Mouse (Mus musculus): ENCODE measurements around the gene S1pr3. TPM values are rescaled to one million over a fixed set of nuclear protein-coding genes. Genes with fewer than 3 reads are reported as not detected.

Gene S1pr3
- 52.2 and 55.8 TPM in 2 replicates for polyA plus RNA-seq (2014; fragmentation: Nextera tagmentation; extraction: Ambion mirVana)

DNA sequence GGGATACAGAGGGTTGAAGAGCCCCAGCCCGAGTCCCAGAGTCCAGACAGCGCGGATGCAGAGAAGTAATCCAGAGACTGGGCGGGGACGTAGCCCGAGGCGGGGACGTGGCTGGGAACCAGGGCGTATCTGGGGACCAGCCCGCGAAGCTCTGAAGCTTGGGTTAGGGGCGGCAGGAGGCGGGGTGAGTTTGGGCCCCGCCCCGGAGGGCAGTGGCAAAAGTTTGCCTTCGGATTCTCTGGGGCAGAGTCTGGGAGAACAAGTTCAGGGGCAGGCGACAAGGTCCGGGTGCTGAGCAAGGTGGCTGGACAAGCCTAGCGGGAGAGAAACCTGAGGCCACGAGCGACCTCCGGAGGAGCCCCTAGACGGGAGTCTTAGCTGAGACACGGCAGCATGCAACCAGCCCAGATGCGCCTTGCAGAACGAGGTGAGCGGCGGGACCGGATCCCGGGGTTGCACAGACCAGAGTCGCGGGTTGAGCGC, at the start of gene S1pr3:
TSS of gene S1pr3 (plus strand) at position 121 of the 483 bp plus-strand sequence.
- DNase-seq (ENCODE audit: low spot score) = peak; percentile 78
- under 1% methylated on average over 33 of the region's 33 CpGs for WGBS

GRCm38 (mm10) chr13:51360441-51360962, 47.9 kb upstream of the S1pr3 start:
- H3K36me3 ChIP-seq (ENCODE audit: control insufficient read depth, insufficient read depth, low read length) = no peaks in the 10 kb centered on the region
- H3K27ac ChIP-seq (ENCODE audit: low read depth, low read length) = no peak overlapping the region
- no peak overlapping the region for H3K4me3 ChIP-seq (ENCODE audit: low read depth, low read length)
- no peak overlapping the region for H3K9ac ChIP-seq (ENCODE audit: low read length)
- DNase-seq (ENCODE audit: low spot score) (no peak), ATAC-seq (ENCODE audit: insufficient read depth, low FRiP score, low TSS enrichment) (no peak)
- no peaks in the 10 kb centered on the region for H3K27me3 ChIP-seq (ENCODE audit: control insufficient read depth, insufficient read depth, low read length)
- H3K9me3 ChIP-seq (ENCODE audit: control insufficient read depth, low read length) = no peaks in the 10 kb centered on the region
- 71% methylated on average over 8 of the region's 8 CpGs for WGBS
- H3K4me2 ChIP-seq (ENCODE audit: low read depth) = no peak overlapping the region
- H3K4me1 ChIP-seq (ENCODE audit: control insufficient read depth, insufficient read depth, low read length) = no peaks in the 10 kb centered on the region

More for the DNA sequence above, at the start of gene S1pr3:
- H3K4me1 ChIP-seq (ENCODE audit: control insufficient read depth, insufficient read depth, low read length) = peaks cover 5% of the 10 kb centered on the region; the same call in 1 of the 2 replicates
- peak within 1 kb of the TSS; percentile 57 for H3K9ac ChIP-seq (ENCODE audit: low read length)
- no peak within 1 kb of the TSS for H3K27ac ChIP-seq (ENCODE audit: low read depth, low read length)
- ATAC-seq (ENCODE audit: insufficient read depth, low FRiP score, low TSS enrichment) = peak; percentile 80
- peaks cover 5% of the 10 kb centered on the region; the same call in 1 of the 2 replicates for H3K27me3 ChIP-seq (ENCODE audit: control insufficient read depth, insufficient read depth, low read length)
- H3K36me3 ChIP-seq (ENCODE audit: control insufficient read depth, insufficient read depth, low read length) = no peaks in the 10 kb centered on the region
- H3K4me3 ChIP-seq (ENCODE audit: low read depth, low read length) = peak within 1 kb of the TSS; percentile 32
- no peaks in the 10 kb centered on the region for H3K9me3 ChIP-seq (ENCODE audit: control insufficient read depth, low read length)
- peak within 1 kb of the TSS; percentile 42 for H3K4me2 ChIP-seq (ENCODE audit: low read depth)

DNA sequence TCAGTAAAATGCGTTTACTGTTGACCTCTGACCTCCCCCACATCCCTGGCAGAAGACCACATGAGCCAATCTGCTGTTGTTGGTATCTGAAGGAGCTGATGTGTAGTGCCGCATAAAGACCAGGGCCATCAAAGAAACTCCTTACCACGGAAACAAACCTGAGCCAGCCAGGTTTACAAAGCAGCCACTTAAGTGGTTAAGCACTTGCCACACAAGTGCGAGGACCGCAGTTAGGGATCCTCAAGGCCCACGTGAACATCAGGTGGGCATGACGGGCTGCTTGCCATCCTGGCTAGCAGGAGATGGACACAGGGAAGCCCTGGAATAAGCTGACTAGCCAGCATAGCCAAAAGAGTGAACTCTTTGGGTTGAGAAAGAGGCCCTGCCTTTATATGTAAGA, 45.0 kb upstream of the S1pr3 start:
- Histone ChIP-seq H3K27me3 (ENCODE audit: control insufficient read depth, insufficient read depth, low read length) (no peaks in the 10 kb centered on the region), H3K4me3 (ENCODE audit: low read depth, low read length) (no peak overlapping the region), H3K9ac (ENCODE audit: low read length) (no peak overlapping the region), H3K36me3 (ENCODE audit: control insufficient read depth, insufficient read depth, low read length) (no peaks in the 10 kb centered on the region), H3K27ac (ENCODE audit: low read depth, low read length) (0 out of 2 replicates have a peak overlapping the region, but pooled peaks have one; percentile 8), H3K4me1 (ENCODE audit: control insufficient read depth, insufficient read depth, low read length) (no peaks in the 10 kb centered on the region), H3K4me2 (ENCODE audit: low read depth) (no peak overlapping the region), H3K9me3 (ENCODE audit: control insufficient read depth, low read length) (no peaks in the 10 kb centered on the region)
- no peak for DNase-seq (ENCODE audit: low spot score)
- 86% methylated on average over 7 of the region's 7 CpGs for WGBS
- ATAC-seq (ENCODE audit: insufficient read depth, low FRiP score, low TSS enrichment) = no peak

DNA sequence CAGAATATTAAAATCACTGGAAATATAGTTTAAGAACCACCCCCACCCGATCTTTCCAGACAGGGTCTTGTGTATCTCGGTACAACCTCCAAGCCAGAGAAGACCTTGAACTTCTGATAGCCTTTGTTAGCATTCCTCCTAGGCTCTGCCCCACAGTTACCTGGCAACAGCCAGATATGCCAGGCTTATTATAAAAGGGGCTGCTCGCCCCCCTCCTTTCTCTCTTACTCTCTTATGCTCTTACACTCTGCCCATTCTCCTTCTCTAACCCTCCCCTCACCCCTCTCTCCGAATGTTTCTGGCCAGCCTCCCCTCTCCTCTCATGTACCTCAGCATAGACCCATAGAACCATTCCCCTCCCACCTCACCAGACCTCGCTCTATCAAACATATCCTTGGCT, 44.5 kb upstream of the S1pr3 start:
- WGBS = 85% methylated on average over 5 of the region's 5 CpGs
- DNase-seq (ENCODE audit: low spot score) (no peak), ATAC-seq (ENCODE audit: insufficient read depth, low FRiP score, low TSS enrichment) (no peak)
- H3K9ac ChIP-seq (ENCODE audit: low read length) = no peak overlapping the region
- H3K4me3 ChIP-seq (ENCODE audit: low read depth, low read length) = no peak overlapping the region
- H3K4me1 ChIP-seq (ENCODE audit: control insufficient read depth, insufficient read depth, low read length) = no peaks in the 10 kb centered on the region
- no peak overlapping the region for H3K27ac ChIP-seq (ENCODE audit: low read depth, low read length)
- H3K27me3 ChIP-seq (ENCODE audit: control insufficient read depth, insufficient read depth, low read length) = no peaks in the 10 kb centered on the region
- H3K9me3 ChIP-seq (ENCODE audit: control insufficient read depth, low read length) = no peaks in the 10 kb centered on the region
- no peak overlapping the region for H3K4me2 ChIP-seq (ENCODE audit: low read depth)
- no peaks in the 10 kb centered on the region for H3K36me3 ChIP-seq (ENCODE audit: control insufficient read depth, insufficient read depth, low read length)

DNA sequence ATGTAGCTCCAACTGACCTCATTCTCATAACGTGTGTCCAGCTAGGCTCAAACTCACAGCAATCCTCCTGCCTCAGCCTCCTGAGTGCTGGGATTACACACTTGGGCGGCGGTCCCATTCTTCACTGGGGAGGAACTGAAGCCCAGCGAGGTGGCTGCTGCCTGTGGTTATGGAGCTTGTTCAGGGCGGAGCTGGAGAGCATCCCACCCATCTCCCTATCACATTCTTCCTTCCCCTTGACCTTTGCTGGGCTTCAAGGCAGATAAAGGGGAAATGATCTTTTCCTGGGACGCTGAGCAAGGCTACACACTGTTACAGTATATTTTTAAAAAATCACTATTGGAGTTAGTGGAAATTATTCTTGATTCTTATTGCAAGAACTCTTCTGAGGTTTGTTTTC, 43.2 kb upstream of the S1pr3 start:
- Histone ChIP-seq H3K4me2 (ENCODE audit: low read depth) (no peak overlapping the region), H3K4me3 (ENCODE audit: low read depth, low read length) (no peak overlapping the region), H3K27me3 (ENCODE audit: control insufficient read depth, insufficient read depth, low read length) (no peaks in the 10 kb centered on the region), H3K27ac (ENCODE audit: low read depth, low read length) (no peak overlapping the region), H3K36me3 (ENCODE audit: control insufficient read depth, insufficient read depth, low read length) (no peaks in the 10 kb centered on the region), H3K9me3 (ENCODE audit: control insufficient read depth, low read length) (no peaks in the 10 kb centered on the region), H3K4me1 (ENCODE audit: control insufficient read depth, insufficient read depth, low read length) (no peaks in the 10 kb centered on the region), H3K9ac (ENCODE audit: low read length) (no peak overlapping the region)
- WGBS = 92% methylated on average over 6 of the region's 6 CpGs
- no peak for ATAC-seq (ENCODE audit: insufficient read depth, low FRiP score, low TSS enrichment)
- no peak for DNase-seq (ENCODE audit: low spot score)

- ATAC-seq (ENCODE audit: insufficient read depth, low FRiP score, low TSS enrichment) = no peak
- H3K9me3 ChIP-seq (ENCODE audit: control insufficient read depth, low read length) = no peaks in the 10 kb centered on the region
- no peaks in the 10 kb centered on the region for H3K4me1 ChIP-seq (ENCODE audit: control insufficient read depth, insufficient read depth, low read length)
- DNase-seq (ENCODE audit: low spot score) = no peak
- no peak overlapping the region for H3K27ac ChIP-seq (ENCODE audit: low read depth, low read length)
- H3K36me3 ChIP-seq (ENCODE audit: control insufficient read depth, insufficient read depth, low read length) = no peaks in the 10 kb centered on the region
- H3K4me3 ChIP-seq (ENCODE audit: low read depth, low read length) = no peak overlapping the region
- H3K4me2 ChIP-seq (ENCODE audit: low read depth) = no peak overlapping the region
- 77% methylated on average over 2 of the region's 2 CpGs for WGBS
- no peaks in the 10 kb centered on the region for H3K27me3 ChIP-seq (ENCODE audit: control insufficient read depth, insufficient read depth, low read length)
- H3K9ac ChIP-seq (ENCODE audit: low read length) = no peak overlapping the region
Observed at GRCm38 (mm10) chr13:51368346-51368745, 40.1 kb upstream of the S1pr3 start.

DNA sequence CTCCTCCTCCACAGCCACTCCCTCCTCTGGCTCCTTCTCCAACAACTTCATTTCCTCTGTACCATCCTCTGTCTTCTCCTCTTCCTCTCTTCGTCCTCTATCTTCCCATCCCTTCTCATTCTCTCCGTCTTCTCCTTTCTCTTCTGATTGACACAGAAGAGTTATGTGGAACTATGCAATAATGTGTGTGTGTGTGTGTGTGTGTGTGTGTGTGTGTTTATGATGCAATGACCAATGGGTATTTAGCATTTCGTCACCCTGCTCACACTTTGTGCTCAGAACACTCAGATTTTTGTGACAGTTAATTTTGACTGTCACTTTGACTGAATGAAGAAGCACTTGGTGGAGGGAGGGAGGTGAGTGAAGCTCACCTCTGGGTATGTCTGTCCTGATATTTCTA, 39.1 kb upstream of the S1pr3 start:
- H3K4me3 ChIP-seq (ENCODE audit: low read depth, low read length) = no peak overlapping the region
- WGBS = 91% methylated on average over 3 of the region's 3 CpGs
- no peaks in the 10 kb centered on the region for H3K27me3 ChIP-seq (ENCODE audit: control insufficient read depth, insufficient read depth, low read length)
- no peaks in the 10 kb centered on the region for H3K4me1 ChIP-seq (ENCODE audit: control insufficient read depth, insufficient read depth, low read length)
- no peaks in the 10 kb centered on the region for H3K9me3 ChIP-seq (ENCODE audit: control insufficient read depth, low read length)
- DNase-seq (ENCODE audit: low spot score) (no peak), ATAC-seq (ENCODE audit: insufficient read depth, low FRiP score, low TSS enrichment) (no peak)
- H3K36me3 ChIP-seq (ENCODE audit: control insufficient read depth, insufficient read depth, low read length) = no peaks in the 10 kb centered on the region
- H3K27ac ChIP-seq (ENCODE audit: low read depth, low read length) = no peak overlapping the region
- H3K4me2 ChIP-seq (ENCODE audit: low read depth) = no peak overlapping the region
- no peak overlapping the region for H3K9ac ChIP-seq (ENCODE audit: low read length)

DNA sequence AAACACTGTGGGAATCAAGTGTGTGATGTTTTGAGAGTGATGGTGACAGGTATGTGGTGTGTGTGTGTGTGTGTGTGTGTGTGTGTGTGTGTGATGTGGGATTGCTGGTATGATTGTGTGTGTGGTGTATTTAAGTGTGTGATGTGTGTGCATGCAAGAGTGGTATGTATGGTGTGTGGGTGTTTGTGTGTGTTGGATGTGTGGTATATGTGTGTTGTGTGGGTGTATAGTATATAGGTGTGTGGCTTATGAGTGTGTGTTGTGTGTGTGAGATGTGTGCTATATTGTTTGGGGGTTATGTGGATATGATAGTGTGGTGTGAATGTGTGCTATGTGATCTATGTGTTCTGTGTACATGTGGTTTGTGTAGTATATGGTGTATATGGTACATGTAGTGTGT, 35.4 kb upstream of the S1pr3 start:
- no peaks in the 10 kb centered on the region for H3K36me3 ChIP-seq (ENCODE audit: control insufficient read depth, insufficient read depth, low read length)
- H3K27ac ChIP-seq (ENCODE audit: low read depth, low read length) = no peak overlapping the region
- no peak overlapping the region for H3K9ac ChIP-seq (ENCODE audit: low read length)
- H3K4me2 ChIP-seq (ENCODE audit: low read depth) = no peak overlapping the region
- ATAC-seq (ENCODE audit: insufficient read depth, low FRiP score, low TSS enrichment) = no peak
- H3K4me1 ChIP-seq (ENCODE audit: control insufficient read depth, insufficient read depth, low read length) = peaks cover 3% of the 10 kb centered on the region; the same call in 1 of the 2 replicates
- no peak for DNase-seq (ENCODE audit: low spot score)
- H3K27me3 ChIP-seq (ENCODE audit: control insufficient read depth, insufficient read depth, low read length) = no peaks in the 10 kb centered on the region
- no peaks in the 10 kb centered on the region for H3K9me3 ChIP-seq (ENCODE audit: control insufficient read depth, low read length)
- no peak overlapping the region for H3K4me3 ChIP-seq (ENCODE audit: low read depth, low read length)

- ATAC-seq (ENCODE audit: insufficient read depth, low FRiP score, low TSS enrichment) = no peak
- no peak for DNase-seq (ENCODE audit: low spot score)
- H3K27me3 ChIP-seq (ENCODE audit: control insufficient read depth, insufficient read depth, low read length) = no peaks in the 10 kb centered on the region
- WGBS = 85% methylated on average over 21 of the region's 21 CpGs
- no peak overlapping the region for H3K4me2 ChIP-seq (ENCODE audit: low read depth)
- no peak overlapping the region for H3K9ac ChIP-seq (ENCODE audit: low read length)
- H3K4me1 ChIP-seq (ENCODE audit: control insufficient read depth, insufficient read depth, low read length) = peaks cover 13% of the 10 kb centered on the region
- no peaks in the 10 kb centered on the region for H3K36me3 ChIP-seq (ENCODE audit: control insufficient read depth, insufficient read depth, low read length)
- no peak overlapping the region for H3K27ac ChIP-seq (ENCODE audit: low read depth, low read length)
- H3K9me3 ChIP-seq (ENCODE audit: control insufficient read depth, low read length) = no peaks in the 10 kb centered on the region
- no peak overlapping the region for H3K4me3 ChIP-seq (ENCODE audit: low read depth, low read length)
Observed at GRCm38 (mm10) chr13:51374026-51374807, 34.2 kb upstream of the S1pr3 start.

Data from neural tube, embryonic 11.5 days (tissue).